8 mouse cellular contexts compared by ENCODE assay signal in genomic region chr1:79999081-79999480, GRCm38 (mm10).
A peak's percentile ranks its signal among the peaks of the same experiment; 100 is the strongest.
DNase-seq lines count a peak whose midpoint lies in the region; ATAC-seq and TF ChIP-seq lines count a peak whose summit lies in the region.

No protein-coding gene starts in this region.

- no peaks in the 10 kb centered on the region for H3K9me3 ChIP-seq in hindbrain, embryonic 12.5 days (replicated peaks)

- DNase-seq in left cerebral cortex, adult 2 months (ENCODE audit: extremely low spot score in 1 of 2, low spot score in 2 of 2), result no peak
- no peak for DNase-seq in left cerebral cortex, adult 18-20 months (ENCODE audit: low spot score in 2 of 2)
- DNase-seq in brain, adult 2 months (ENCODE audit: low read depth, low spot score), result peak; percentile 34
- DNase-seq in spleen, adult 18-20 months, result no peak
- no peak for DNase-seq in layer of hippocampus, adult 8-10 months (ENCODE audit: low spot score in 2 of 2)

- ATAC-seq in hematopoietic stem cell, adult 5-6 weeks (replicated peaks in 1 of 2; ENCODE audit: insufficient read depth in 1 of 2, low FRiP score in 2 of 2, low TSS enrichment in 1 of 2, low read depth in 1 of 2, poor library complexity in 2 of 2, severe bottlenecking in 2 of 2), result peak; percentile 53 to 87; a peak in 3 of 4 replicates
- ATAC-seq in megakaryocyte-erythroid progenitor cell, adult 5-6 weeks (replicated peaks; ENCODE audit: low FRiP score, low TSS enrichment, poor library complexity, severe bottlenecking), result peak; percentile 87
- no peak for ATAC-seq in hindbrain, embryonic 12.5 days (ENCODE audit: low FRiP score)

- peak; percentile 29 for TF ChIP-seq CTCF in left cerebral cortex, adult 2 months (IDR thresholded peaks at IDR 0.05)

- H3K4me2 ChIP-seq in hindbrain, embryonic 12.5 days (replicated peaks), result no peak overlapping the region

- no peaks in the 10 kb centered on the region for H3K27me3 ChIP-seq in hindbrain, embryonic 12.5 days

- no peak overlapping the region for H3K4me3 ChIP-seq in left cerebral cortex, adult 2 months
- no peak overlapping the region for H3K4me3 ChIP-seq in hindbrain, embryonic 12.5 days

- no peak overlapping the region for H3K27ac ChIP-seq in left cerebral cortex, adult 2 months
- H3K27ac ChIP-seq in hindbrain, embryonic 12.5 days, result no peak overlapping the region

- no peaks in the 10 kb centered on the region for H3K4me1 ChIP-seq in hindbrain, embryonic 12.5 days

- H3K36me3 ChIP-seq in hindbrain, embryonic 12.5 days, result no peaks in the 10 kb centered on the region

- H3K9ac ChIP-seq in hindbrain, embryonic 12.5 days, result no peak overlapping the region

- WGBS in hindbrain, embryonic 12.5 days, result 84% methylated on average over 11 of the region's 11 CpGs

- intact Hi-C loops in left cerebral cortex, adult 2 months (cut with DNase I), result loop anchor here (5.0 kb wide), 1 partner anchor 108 kb away; no protein-coding TSS in a partner anchor
